Mouse (Mus musculus) splenic B cell, adult 2 months (primary cell): ENCODE data around the gene Sult2a4.
"Not testable (repeated sequence)": the region's sequence is repeated elsewhere in the genome, so short reads cannot be mapped to it uniquely, and the experiment has no call there.

Source experiments
- DNase-seq: peaks from one replicate; pipeline ENCODE4 v3.0.0-alpha.2; 2011; ENCODE audit warnings: low read depth, low spot score
- H3K27me3 ChIP-seq: 2 replicates; pipeline ENCODE4 v1.6.1; 2012; ENCODE audit warnings: mild to moderate bottlenecking, low read length, moderate library complexity, mixed read lengths; ENCODE audit not compliant: control insufficient read depth, poor library complexity, insufficient read depth, severe bottlenecking
- H3K36me3 ChIP-seq: 2 replicates; pipeline ENCODE4 v1.6.1; 2012; ENCODE audit warnings: mild to moderate bottlenecking, low read length, moderate library complexity, mixed read lengths; ENCODE audit not compliant: control insufficient read depth, poor library complexity, insufficient read depth, severe bottlenecking

Gene Sult2a4

DNA sequence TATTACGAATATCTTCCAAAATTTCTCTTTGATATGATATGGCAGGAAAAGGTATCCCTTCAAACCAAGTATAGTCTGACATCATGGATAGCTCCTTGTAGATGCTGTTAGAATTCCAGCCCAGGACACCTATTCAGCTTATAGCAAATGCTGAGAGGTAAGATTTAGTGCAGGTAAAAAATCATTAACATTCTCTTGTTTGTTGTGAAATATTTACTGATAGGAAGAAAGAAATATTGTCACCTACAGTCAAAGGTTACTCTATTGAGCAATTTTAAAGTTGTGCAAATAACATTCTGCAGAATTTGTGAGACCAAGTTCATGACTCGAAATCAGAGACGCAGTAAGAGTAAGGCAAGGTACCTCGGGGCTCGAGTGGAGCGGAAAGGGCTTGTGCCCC is at the start of gene Sult2a4:
Sult2a4 (minus strand) TSS at position 101 of the 400 bp plus-strand sequence.
- DNase-seq, H3K27me3 ChIP-seq, H3K36me3 ChIP-seq: not testable (repeated sequence)

DNA sequence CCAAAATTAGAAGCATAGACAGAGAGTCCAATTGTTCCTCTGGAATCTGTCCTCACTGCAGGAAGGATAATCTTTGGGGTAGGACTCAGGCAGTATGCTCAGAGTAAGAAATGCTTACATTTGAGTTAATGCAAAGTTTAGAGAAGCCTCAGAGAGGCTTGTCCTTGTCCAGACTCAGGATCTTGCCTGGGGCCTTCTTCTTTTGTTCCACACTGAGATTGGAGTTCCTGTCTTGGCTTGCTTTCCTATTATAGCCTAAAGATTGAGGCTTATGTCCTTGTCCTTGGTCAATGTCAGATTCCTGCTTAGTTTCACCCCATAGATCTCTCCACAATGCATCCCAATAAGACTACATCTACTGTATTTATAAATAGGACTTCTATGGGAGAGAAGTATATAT is 41.4 kb upstream of the Sult2a4 start:
- H3K27me3 ChIP-seq, DNase-seq, H3K36me3 ChIP-seq: not testable (repeated sequence)

DNA sequence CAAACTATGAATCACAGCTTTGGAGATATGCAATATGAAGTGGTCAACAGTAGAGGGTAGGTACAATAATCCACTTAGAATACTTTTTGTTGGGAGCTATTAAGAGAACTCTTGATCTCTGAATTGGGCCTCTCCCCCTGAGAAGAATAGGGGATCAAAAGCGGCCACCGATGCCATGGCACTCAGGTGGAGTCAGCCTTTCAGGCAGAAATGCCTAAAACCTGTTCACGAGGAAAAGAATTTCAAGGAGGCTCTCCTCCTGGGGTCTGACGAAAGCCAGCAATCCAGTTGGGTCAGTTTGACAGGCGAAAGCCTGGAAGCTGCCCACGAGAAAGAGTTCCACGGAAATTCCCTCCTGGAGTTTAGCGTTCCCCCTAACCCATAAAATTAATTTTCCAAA is 23.7 kb upstream of the Sult2a4 start:
- DNase-seq, result no peak
- H3K36me3 ChIP-seq, result no peaks in the 10 kb centered on the region
- no peaks in the 10 kb centered on the region for H3K27me3 ChIP-seq

DNA sequence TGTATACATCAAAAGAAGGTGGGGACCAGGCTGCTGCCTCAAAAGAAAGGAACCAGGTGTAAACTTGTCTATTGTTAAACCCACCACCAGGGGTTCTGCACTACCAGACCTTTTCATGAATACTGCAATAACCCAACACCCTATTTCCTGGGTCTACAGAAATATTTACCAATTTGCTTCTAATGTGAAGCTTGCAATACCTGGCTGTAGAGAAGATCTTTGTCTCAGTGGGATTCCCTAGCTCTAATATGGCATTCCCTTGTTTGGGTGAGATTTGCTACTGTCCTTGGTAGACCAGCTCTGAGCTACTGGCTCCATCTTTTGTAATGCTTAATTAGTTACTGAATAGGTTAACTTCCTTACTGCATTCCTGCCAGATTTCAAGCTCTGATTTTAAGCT is 21.3 kb upstream of the Sult2a4 start:
- not testable (repeated sequence) for H3K27me3 ChIP-seq, H3K36me3 ChIP-seq, DNase-seq
